Mouse (Mus musculus) lung, postnatal 4 days (tissue): Measurements from ENCODE around the gene Noa1.
A peak's percentile ranks its signal among the peaks of the same experiment; 100 is the strongest.

Experiments used
- DNase-seq, 2 experiments: peaks; one replicate each; pipeline ENCODE4 v3.0.0; 2021

Noa1 gene

GRCm38 (mm10) chr5:77309924-77310772 lies at the start of gene Noa1, which contains the start of gene Polr2b:
TSS of gene Noa1 (minus strand) at chr5:77310084.
TSS of gene Polr2b (plus strand) at chr5:77310147.
- DNase-seq, result peak; percentile 98 to 99

GRCm38 (mm10) chr5:77358347-77358746 lies 48.5 kb upstream of the Noa1 start:
- peak; percentile 81 to 87 for DNase-seq

- DNase-seq, result peak; percentile 80 to 82
Observed at GRCm38 (mm10) chr5:77357405-77358149, 47.7 kb upstream of the Noa1 start.

GRCm38 (mm10) chr5:77355307-77356265 lies 45.7 kb upstream of the Noa1 start:
- DNase-seq, result peak; percentile 20 to 36

- peak; percentile 84 to 89 for DNase-seq
Observed at GRCm38 (mm10) chr5:77354361-77354787, 44.5 kb upstream of the Noa1 start.

- DNase-seq, result no peak
Observed at GRCm38 (mm10) chr5:77351691-77352090, 41.8 kb upstream of the Noa1 start.

- DNase-seq, result no peak
Observed at GRCm38 (mm10) chr5:77349971-77350658, 40.2 kb upstream of the Noa1 start.

- DNase-seq, result no peak
Observed at GRCm38 (mm10) chr5:77348901-77349300, 39.0 kb upstream of the Noa1 start.

GRCm38 (mm10) chr5:77340033-77340432 lies 30.1 kb upstream of the Noa1 start:
- DNase-seq, result no peak

GRCm38 (mm10) chr5:77330154-77330553 lies 20.3 kb upstream of the Noa1 start:
- DNase-seq, result no peak

GRCm38 (mm10) chr5:77324936-77325335 lies 15.1 kb upstream of the Noa1 start:
- DNase-seq, result no peak

GRCm38 (mm10) chr5:77314986-77315385 lies 5.1 kb upstream of the Noa1 start:
- no peak for DNase-seq

GRCm38 (mm10) chr5:77314206-77314605 lies 4.3 kb upstream of the Noa1 start:
- no peak for DNase-seq

- DNase-seq, result no peak
Observed at GRCm38 (mm10) chr5:77309051-77309906, 605 bp downstream of the Noa1 start.

GRCm38 (mm10) chr5:77307821-77308553 lies 1.9 kb downstream of the Noa1 start:
- DNase-seq, result no peak

GRCm38 (mm10) chr5:77301296-77301903 lies 8.5 kb downstream of the Noa1 start:
- DNase-seq, result no peak

- no peak for DNase-seq
Observed at GRCm38 (mm10) chr5:77299486-77299885, 10.4 kb downstream of the Noa1 start.

GRCm38 (mm10) chr5:77292803-77293522 lies 16.9 kb downstream of the Noa1 start:
- DNase-seq, result no peak

GRCm38 (mm10) chr5:77290606-77291005 lies 19.3 kb downstream of the Noa1 start:
- no peak for DNase-seq
